Mouse (Mus musculus) left cerebral cortex, postnatal 10 days (tissue): ENCODE results near the gene 1700023F06Rik. TPM values are rescaled to one million over a fixed set of nuclear protein-coding genes. Genes with fewer than 3 reads are reported as not detected.

Experiments used
- DNase-seq, 2 experiments: peaks; one replicate each; pipeline ENCODE4 v3.0.0; 2021 to 2022; ENCODE audit warnings: low spot score in 2 of 2, mixed read lengths in 1 of 2; ENCODE audit errors: extremely low spot score in 1 of 2
- intact Hi-C: fragments of 180-260 bp; cut with DNase I; formaldehyde crosslinking; loops from one replicate; pipeline ENCODE4 v1.15.1; 2025
- total RNA-seq, 2 experiments: library from RNA; stranded (reverse); gene quantifications; 2 replicates each; pipeline ENCODE4 v1.2.3; 2021

The 1700023F06Rik gene
- total RNA-seq, 2 experiments from 2014 or later: 1.3 to 1.7 TPM

GRCm38 (mm10) chr11:103195656-103196055, 12.7 kb downstream of the 1700023F06Rik start:
- intact Hi-C loops: no loop called here
- peak in 1 of 2 experiments; percentile 14 for DNase-seq

DNA sequence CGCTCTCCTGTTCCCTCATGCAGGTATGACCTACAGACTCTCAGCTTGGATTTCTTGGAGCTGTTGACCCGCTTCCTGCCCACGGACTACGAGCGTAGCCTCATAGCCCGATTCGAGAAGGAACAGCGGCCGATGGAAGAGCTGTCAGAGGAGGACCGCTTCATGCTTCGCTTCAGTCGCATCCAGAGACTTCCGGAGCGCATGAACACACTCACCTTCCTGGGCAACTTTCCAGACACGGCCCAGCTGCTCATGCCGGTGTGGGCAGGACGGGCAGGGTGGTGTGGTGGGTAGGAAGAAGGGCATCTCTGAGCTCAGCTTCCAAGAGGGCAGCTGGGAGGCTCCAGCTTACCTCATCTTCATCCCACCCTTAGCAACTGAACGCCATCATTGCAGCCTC, 13.1 kb downstream of the 1700023F06Rik start:
- intact Hi-C loops: no loop called here
- peak in 1 of 2 experiments; percentile 52 for DNase-seq

- peak in 1 of 2 experiments; percentile 22 for DNase-seq
- intact Hi-C loops: no loop called here
These were observed 14.6 kb downstream of the 1700023F06Rik start for GRCm38 (mm10) chr11:103193825-103194168.

DNA sequence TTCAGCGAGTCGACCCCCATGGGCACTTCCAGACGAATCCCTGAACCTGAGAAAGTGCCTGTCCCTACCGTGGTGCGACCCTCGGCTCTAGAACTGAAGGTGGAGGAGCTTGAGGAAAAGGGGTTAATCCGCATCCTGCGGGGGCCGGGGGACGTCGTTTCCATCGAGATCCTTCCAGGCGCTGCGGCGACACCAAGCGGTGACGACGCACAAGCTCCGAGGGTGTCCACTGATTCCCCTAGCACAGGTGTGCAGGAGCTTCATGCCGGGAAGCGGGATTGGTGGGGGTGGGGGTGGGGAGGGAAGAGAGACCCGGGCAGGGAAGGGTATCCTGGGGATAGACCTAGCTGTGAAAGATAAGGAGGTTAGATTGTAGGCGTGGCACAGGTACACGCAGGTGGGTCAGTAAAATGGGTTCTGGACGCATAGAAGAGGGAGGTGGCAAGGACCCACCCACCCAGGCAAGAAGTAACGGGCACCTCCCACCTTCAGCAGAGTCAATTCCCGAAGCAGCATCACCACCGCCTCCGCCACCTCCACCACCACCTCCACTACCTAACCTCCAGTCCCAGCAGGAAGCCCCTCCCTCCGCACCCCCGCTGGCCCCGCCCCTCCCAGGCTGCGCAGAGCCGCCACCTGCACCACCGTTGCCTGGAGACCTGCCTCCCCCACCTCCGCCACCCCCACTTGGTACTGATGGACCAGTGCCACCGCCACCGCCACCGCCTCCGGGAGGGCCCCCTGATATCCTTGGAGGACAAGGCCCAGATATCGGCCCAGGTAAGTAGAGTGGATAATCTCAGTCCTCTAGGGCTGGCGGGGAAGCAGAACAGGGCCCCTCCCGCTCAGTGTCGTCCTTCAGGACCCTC, 15.2 kb downstream of the 1700023F06Rik start:
- peak; percentile 60 to 80 for DNase-seq
- intact Hi-C loops: no loop called here

DNA sequence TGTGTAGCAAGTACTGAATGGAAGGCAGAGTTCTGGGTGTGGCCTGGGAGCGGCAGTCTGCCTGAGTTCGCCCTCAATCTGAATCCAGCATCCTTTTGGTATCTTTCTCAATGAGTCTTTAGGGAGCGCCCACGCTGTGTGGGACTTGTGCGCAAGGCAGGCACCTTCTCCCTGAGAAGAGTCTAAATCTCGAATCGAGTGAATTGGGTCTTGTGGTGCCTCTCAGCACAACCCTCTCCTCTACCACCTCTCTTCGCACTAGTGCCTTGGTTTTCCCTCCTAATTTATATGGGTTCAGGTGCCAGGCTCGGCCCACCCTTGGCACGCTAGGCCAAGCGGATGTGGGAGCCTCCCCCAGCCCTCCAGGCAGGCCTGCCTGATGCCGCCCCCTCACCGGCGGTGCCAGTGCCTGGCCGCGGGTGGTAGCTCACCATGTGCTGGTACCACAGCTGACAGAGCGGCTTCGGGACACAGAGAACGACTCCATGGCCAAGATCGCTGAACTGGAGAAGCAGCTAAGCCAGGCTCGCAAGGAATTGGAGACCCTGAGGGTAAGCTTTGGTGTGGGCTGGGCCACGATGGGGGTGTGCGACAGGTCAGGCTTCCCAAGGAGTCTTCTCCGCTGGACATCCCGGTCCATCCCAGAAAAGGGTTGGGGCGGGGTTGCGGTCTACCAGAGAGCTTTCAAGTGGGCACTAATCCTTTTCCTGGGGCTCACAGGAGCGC, 16.0 kb downstream of the 1700023F06Rik start:
- DNase-seq: peak in 1 of 2 experiments; percentile 67
- intact Hi-C loops: no loop called here

DNA sequence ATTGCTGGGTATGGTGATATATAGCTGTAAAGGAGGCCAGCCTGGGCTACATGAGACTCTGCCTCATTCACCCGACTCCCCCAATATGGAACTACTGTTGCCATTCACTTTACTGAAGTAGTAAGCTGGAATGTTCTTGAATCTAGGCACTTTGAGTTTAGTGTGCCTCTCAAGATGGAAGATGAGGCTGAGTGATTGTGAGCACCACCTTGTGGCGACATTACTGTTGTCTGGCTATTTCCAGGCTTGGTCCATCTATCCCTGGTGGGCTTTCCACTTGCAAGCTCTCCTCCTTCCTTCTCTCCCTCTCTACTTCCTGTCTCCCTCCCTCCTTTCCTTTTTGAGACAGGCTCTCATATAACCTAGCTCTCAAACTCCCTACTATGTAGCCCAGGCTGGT, 23.5 kb downstream of the 1700023F06Rik start:
- intact Hi-C loops: no loop called here
- no peak for DNase-seq

GRCm38 (mm10) chr11:103181911-103182310, 26.4 kb downstream of the 1700023F06Rik start:
- DNase-seq: peak in 1 of 2 experiments; percentile 25
- intact Hi-C loops: no loop called here

- intact Hi-C loops: no loop called here
- no peak for DNase-seq
These were observed 27.0 kb downstream of the 1700023F06Rik start for GRCm38 (mm10) chr11:103181349-103181748.

- DNase-seq: no peak
- intact Hi-C loops: no loop called here
These were observed 27.9 kb downstream of the 1700023F06Rik start for GRCm38 (mm10) chr11:103180426-103180825.

GRCm38 (mm10) chr11:103178748-103179147, 29.6 kb downstream of the 1700023F06Rik start:
- intact Hi-C loops: no loop called here
- peak in 1 of 2 experiments; percentile 16 for DNase-seq

DNA sequence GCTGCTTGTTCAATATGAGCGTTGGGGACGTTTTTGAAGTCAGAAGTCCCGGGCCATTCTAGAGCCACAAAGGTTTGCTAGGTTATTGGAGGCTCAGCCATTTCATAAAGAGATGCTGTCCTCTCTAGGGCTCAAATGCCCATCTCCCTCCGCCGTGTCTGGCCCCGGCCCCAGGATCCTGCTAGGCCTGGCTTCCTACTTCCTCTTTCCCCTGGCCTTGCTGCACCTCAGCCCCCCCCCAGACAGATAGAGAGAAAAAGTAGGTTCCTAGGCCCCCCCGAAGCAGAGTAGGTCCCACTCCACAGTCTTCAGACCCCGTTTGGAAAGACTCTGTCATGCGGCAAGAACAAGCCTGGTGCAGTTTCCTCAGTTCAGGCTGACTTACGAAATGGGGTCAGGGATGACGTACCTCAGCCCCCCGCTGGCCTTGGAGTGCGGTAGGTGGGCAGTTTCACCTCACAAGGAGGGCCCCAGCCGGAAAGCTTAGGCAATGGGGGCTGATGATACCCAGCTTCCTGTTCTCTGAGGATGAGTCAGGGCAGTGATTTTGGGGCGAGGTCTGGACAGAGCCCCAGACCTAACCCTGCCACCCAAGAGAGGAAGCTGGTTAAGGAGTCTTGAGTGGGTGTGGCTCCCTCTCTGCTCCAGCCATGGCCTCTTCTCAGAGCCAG, 30.4 kb downstream of the 1700023F06Rik start:
- intact Hi-C loops: no loop called here
- DNase-seq: no peak

DNA sequence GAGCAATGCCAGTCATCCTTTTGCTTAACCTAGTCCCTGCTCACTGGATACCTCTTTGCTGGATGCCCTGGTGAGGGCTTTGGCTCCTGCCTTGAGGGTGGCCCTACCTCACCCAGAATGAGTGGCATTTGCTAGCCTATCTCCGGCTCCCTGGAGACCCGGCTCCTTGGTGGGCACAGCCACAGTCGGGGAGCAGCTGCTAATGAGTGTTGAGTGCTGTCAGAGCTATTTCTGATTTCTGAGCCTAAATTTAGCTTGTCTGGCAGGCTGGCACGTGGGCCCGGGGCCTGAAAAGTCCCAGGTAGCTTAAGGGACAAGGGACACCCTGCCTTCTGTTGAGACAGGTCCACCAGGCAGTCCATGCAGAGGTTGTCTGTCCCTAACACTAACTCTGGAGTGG, 31.1 kb downstream of the 1700023F06Rik start:
- DNase-seq: no peak

DNA sequence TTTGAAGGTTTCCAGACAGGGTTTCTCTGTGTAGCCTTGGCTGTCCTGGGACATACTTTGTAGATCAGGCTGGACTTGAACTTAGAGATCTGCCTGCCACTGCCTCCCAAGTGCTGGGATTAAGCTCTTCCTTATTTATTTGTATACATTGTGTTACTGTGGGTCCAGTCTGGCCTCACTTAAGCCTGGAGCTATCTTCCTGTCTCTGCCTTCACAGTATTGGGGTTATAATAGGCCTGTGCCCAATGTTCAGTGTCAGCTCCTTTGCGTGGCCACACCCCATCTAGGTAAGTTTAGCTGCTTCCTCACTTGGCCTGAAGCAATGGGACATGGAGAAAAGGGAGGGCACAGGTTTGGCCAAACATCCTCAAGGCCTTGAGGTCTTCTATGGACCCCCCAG, 31.8 kb downstream of the 1700023F06Rik start:
- intact Hi-C loops: no loop called here
- no peak for DNase-seq

More for the DNA sequence above, 31.1 kb downstream of the 1700023F06Rik start:
- intact Hi-C loops: no loop called here

DNA sequence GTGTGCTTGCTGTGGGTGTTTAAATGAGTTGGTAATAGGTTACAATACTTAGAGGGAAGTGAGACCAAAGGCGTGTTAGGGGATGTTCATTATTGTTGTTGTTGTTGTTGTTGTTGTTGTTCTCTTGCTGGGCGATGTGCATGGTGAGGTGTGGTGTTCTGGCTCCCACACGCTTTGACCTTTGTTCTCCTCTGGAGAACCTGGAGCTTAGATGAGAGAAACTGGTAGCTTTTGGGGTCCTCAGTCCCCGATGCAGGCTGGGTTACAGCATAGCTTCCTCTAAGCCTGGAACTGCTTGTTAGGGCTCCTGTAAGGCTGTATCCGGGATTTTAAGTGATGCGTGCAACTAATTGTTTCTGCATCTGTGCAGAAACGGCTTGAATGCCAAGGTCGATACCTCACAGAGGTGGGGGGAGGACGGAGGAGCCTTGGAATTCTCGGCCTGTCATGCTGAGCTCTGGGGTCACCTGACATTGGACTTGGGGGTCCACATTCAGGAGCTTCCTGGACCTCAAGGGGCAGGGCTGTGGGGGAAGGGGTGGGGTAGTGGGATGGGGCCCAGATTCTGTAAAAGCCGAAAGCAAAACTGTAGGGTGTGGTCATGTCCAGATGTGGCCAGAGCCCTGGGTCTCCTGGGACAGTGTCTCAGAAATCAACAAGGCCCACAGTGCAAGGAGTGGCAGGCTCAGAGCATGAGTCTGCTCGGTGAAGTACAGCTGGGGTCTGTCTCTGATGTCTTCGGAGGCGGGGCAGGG, 32.5 kb downstream of the 1700023F06Rik start:
- no peak for DNase-seq
- intact Hi-C loops: no loop called here

GRCm38 (mm10) chr11:103174891-103175391, 33.4 kb downstream of the 1700023F06Rik start:
- peak in 1 of 2 experiments; percentile 53 for DNase-seq
- intact Hi-C loops: no loop called here

DNA sequence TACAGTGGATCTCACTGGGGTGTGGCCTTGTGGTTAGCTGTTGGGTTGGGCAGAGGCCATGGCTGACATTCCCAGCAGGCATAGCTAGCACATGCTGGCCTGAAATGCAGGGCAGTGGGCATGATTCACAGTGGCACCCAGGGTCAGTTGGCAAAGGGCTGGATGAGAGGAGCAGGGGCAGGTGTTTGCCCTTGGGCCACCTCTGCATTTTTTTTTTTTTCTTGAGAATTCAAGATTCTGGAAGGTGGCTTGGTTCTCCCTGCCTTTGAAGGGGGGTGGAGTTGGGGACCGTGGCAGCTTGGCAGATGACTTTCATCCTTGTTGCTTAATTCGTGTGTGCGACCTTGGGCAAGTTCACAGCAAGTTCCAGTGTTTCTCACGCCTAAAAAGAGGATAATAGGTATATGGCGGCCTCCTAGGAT, 33.9 kb downstream of the 1700023F06Rik start:
- no peak for DNase-seq
- intact Hi-C loops: no loop called here

DNA sequence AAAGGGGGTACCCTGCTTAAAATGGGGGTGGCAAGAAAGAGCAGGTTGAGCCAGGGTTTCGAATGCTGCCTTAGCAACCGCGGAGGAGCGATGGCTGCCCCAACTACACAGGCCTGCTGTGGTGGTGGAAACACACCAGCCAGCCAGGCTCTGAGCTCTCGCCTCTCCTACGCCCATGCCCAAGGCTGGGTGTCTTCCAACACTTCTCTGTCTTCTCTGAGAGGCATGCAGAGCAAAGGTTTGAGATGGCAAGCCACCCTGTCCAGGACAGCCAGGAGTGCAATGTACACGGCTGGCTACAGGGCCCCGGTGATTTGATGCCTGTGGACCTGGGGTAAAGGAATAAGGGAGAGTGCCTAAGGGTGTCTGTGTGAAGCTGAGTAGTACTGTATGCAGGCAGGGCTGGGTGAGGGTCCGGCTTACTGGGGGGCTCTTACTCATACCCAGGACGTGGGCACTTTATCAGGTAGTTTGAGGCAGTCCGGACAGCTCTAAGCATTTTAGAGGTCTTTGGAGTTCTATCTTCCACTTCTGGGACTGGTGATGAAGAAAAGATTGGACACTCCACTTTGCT, 34.5 kb downstream of the 1700023F06Rik start:
- intact Hi-C loops: no loop called here
- no peak for DNase-seq

GRCm38 (mm10) chr11:103173041-103173770, 35.2 kb downstream of the 1700023F06Rik start:
- intact Hi-C loops: no loop called here
- no peak for DNase-seq
